Mouse (Mus musculus) CH12.LX (cell line): ENCODE measurements around the gene Ilkap.

Source experiments
- CTCF ChIP-seq, 2 experiments: IDR thresholded peaks in 1 of 2; conservative IDR thresholded peaks in 1 of 2; 2 replicates each; pipeline ENCODE4 v1.5.1; 2011 to 2012; ENCODE audit warnings: low read depth in 2 of 2, low read length in 2 of 2, improper control_type of control experiment in 1 of 2, inconsistent platforms in 1 of 2, mild to moderate bottlenecking in 1 of 2, moderate library complexity in 1 of 2
- E2F4 ChIP-seq: IDR thresholded peaks from 2 replicates; pipeline ENCODE4 v1.6.1; 2011; ENCODE audit warnings: low read depth, low read length, improper control_type of control experiment; ENCODE audit not compliant: insufficient replicate concordance
- POLR2A ChIP-seq: IDR thresholded peaks from 2 replicates; pipeline ENCODE4 v1.6.1; 2011; ENCODE audit warnings: low read depth, mild to moderate bottlenecking, improper control_type of control experiment, low read length
- POLR2AphosphoS2 ChIP-seq: IDR thresholded peaks from 2 replicates; pipeline ENCODE4 v1.6.1; 2011; ENCODE audit warnings: low read depth, low read length, improper control_type of control experiment
- RCOR1 ChIP-seq: conservative IDR thresholded peaks from 2 replicates; pipeline ENCODE4 v1.6.1; 2012; ENCODE audit warnings: low read depth, mild to moderate bottlenecking, inconsistent platforms, low read length, improper control_type of control experiment
- SIN3A ChIP-seq: IDR thresholded peaks from 2 replicates; pipeline ENCODE4 v1.6.1; 2012; ENCODE audit warnings: low read length, improper control_type of control experiment, inconsistent platforms
- ZNF384 ChIP-seq: IDR thresholded peaks from 2 replicates; pipeline ENCODE4 v1.6.1; 2012; ENCODE audit warnings: low read depth, low read length, improper control_type of control experiment, inconsistent platforms

GRCm38 (mm10) chr1:91344921-91345685 lies 53.5 kb downstream of the Ilkap start:
- TF ChIP-seq CTCF (conservative IDR thresholded peaks at IDR 0.05 in 1 of 2, IDR thresholded peaks at IDR 0.05 in 1 of 2; ENCODE audit: low read depth in 2 of 2, low read length in 2 of 2): no peak
- no peak for TF ChIP-seq ZNF384
- no peak for TF ChIP-seq E2F4
- no peak for TF ChIP-seq SIN3A
- TF ChIP-seq POLR2AphosphoS2: no peak
- TF ChIP-seq RCOR1: no peak
- TF ChIP-seq POLR2A: no peak
